Mouse (Mus musculus): ENCODE measurements around the gene Acss1. TPM values are rescaled to one million over a fixed set of nuclear protein-coding genes. Genes with fewer than 3 reads are reported as not detected.

Gene Acss1
- polyA plus RNA-seq, 1 experiment = not detected

GRCm38 (mm10) chr2:150610097-150610496, 58.2 kb downstream of the Acss1 start:
- H3ac ChIP-seq (ENCODE audit: control insufficient read depth, insufficient read length, low read depth) = no peak overlapping the region
- H3K36me3 ChIP-seq (ENCODE audit: control insufficient read depth, insufficient read depth) = peaks cover under 1% of the 10 kb centered on the region
- H3K4me3 ChIP-seq (ENCODE audit: insufficient read depth, poor library complexity, severe bottlenecking) = no peak overlapping the region
- H3K27me3 ChIP-seq (ENCODE audit: control insufficient read depth, insufficient read depth, insufficient read length) = no peaks in the 10 kb centered on the region
- peaks cover 7% of the 10 kb centered on the region for H3K79me3 ChIP-seq (ENCODE audit: low read depth)
- no peak for TF ChIP-seq CTCF (IDR thresholded peaks at IDR 0.05; ENCODE audit: control insufficient read depth, insufficient read depth, insufficient read length)
- TF ChIP-seq CEBPB (IDR thresholded peaks at IDR 0.05; ENCODE audit: low read depth) = no peak
- TF ChIP-seq MYOG (IDR thresholded peaks at IDR 0.05; ENCODE audit: control insufficient read depth, extremely low read depth, insufficient read length) = no peak
- no peak for TF ChIP-seq MAX (IDR thresholded peaks at IDR 0.05)
- no peak for TF ChIP-seq FOSL1 (IDR thresholded peaks at IDR 0.05; ENCODE audit: insufficient read depth, low read length, poor library complexity, severe bottlenecking)
- TF ChIP-seq MYOD1 (IDR thresholded peaks at IDR 0.05; ENCODE audit: control insufficient read depth, insufficient read length, low read depth) = no peak
- no peak for TF ChIP-seq USF1 (IDR thresholded peaks at IDR 0.05; ENCODE audit: low read depth)
- peaks cover 31% of the 10 kb centered on the region for H3K79me2 ChIP-seq (ENCODE audit: control insufficient read depth, insufficient read depth)

- peaks cover 9% of the 10 kb centered on the region for H3K36me3 ChIP-seq (ENCODE audit: control insufficient read depth, insufficient read depth)
- peaks cover 42% of the 10 kb centered on the region for H3K79me2 ChIP-seq (ENCODE audit: control insufficient read depth, insufficient read depth)
- TF ChIP-seq CTCF (IDR thresholded peaks at IDR 0.05; ENCODE audit: control insufficient read depth, insufficient read depth, insufficient read length) = peak; percentile 38
- TF ChIP-seq FOSL1 (IDR thresholded peaks at IDR 0.05; ENCODE audit: insufficient read depth, low read length, poor library complexity, severe bottlenecking) = no peak
- peaks cover 7% of the 10 kb centered on the region for H3K79me3 ChIP-seq (ENCODE audit: low read depth)
- H3K4me3 ChIP-seq (ENCODE audit: insufficient read depth, poor library complexity, severe bottlenecking) = peak overlapping the region; percentile 70
- no peaks in the 10 kb centered on the region for H3K27me3 ChIP-seq (ENCODE audit: control insufficient read depth, insufficient read depth, insufficient read length)
- no peak overlapping the region for H3ac ChIP-seq (ENCODE audit: control insufficient read depth, insufficient read length, low read depth)
These were observed 59.3 kb downstream of the Acss1 start for GRCm38 (mm10) chr2:150608872-150609560.

GRCm38 (mm10) chr2:150608087-150608799, 60.1 kb downstream of the Acss1 start, which contains the start of gene Apmap:
Gene Apmap (minus strand): TSS chr2:150608567.
- peaks cover 9% of the 10 kb centered on the region for H3K36me3 ChIP-seq (ENCODE audit: control insufficient read depth, insufficient read depth)
- H3K79me2 ChIP-seq (ENCODE audit: control insufficient read depth, insufficient read depth) = peaks cover 49% of the 10 kb centered on the region
- H3K4me3 ChIP-seq (ENCODE audit: insufficient read depth, poor library complexity, severe bottlenecking) = peak within 1 kb of the TSS; percentile 70
- peak within 1 kb of the TSS; percentile 92 for H3ac ChIP-seq (ENCODE audit: control insufficient read depth, insufficient read length, low read depth)
- no peaks in the 10 kb centered on the region for H3K27me3 ChIP-seq (ENCODE audit: control insufficient read depth, insufficient read depth, insufficient read length)
- H3K79me3 ChIP-seq (ENCODE audit: low read depth) = peaks cover 10% of the 10 kb centered on the region
- TF ChIP-seq MYOD1 (IDR thresholded peaks at IDR 0.05; ENCODE audit: control insufficient read depth, insufficient read length, low read depth) (no peak), CTCF (IDR thresholded peaks at IDR 0.05; ENCODE audit: control insufficient read depth, insufficient read depth, insufficient read length) (no peak), CEBPB (IDR thresholded peaks at IDR 0.05; ENCODE audit: low read depth) (peak; percentile 15), MAX (IDR thresholded peaks at IDR 0.05) (peak; percentile 63), MYOG (IDR thresholded peaks at IDR 0.05; ENCODE audit: control insufficient read depth, extremely low read depth, insufficient read length) (no peak), FOSL1 (IDR thresholded peaks at IDR 0.05; ENCODE audit: insufficient read depth, low read length, poor library complexity, severe bottlenecking) (no peak)

GRCm38 (mm10) chr2:150607086-150607485, 61.2 kb downstream of the Acss1 start:
- Histone ChIP-seq H3ac (ENCODE audit: control insufficient read depth, insufficient read length, low read depth) (no peak overlapping the region), H3K36me3 (ENCODE audit: control insufficient read depth, insufficient read depth) (peaks cover 9% of the 10 kb centered on the region), H3K79me2 (ENCODE audit: control insufficient read depth, insufficient read depth) (peaks cover 61% of the 10 kb centered on the region), H3K4me3 (ENCODE audit: insufficient read depth, poor library complexity, severe bottlenecking) (no peak overlapping the region), H3K79me3 (ENCODE audit: low read depth) (peaks cover 15% of the 10 kb centered on the region), H3K27me3 (ENCODE audit: control insufficient read depth, insufficient read depth, insufficient read length) (no peaks in the 10 kb centered on the region)
- TF ChIP-seq MAX (IDR thresholded peaks at IDR 0.05) (no peak), MYOG (IDR thresholded peaks at IDR 0.05; ENCODE audit: control insufficient read depth, extremely low read depth, insufficient read length) (no peak), CEBPB (IDR thresholded peaks at IDR 0.05; ENCODE audit: low read depth) (no peak), MYOD1 (IDR thresholded peaks at IDR 0.05; ENCODE audit: control insufficient read depth, insufficient read length, low read depth) (no peak), USF1 (IDR thresholded peaks at IDR 0.05; ENCODE audit: low read depth) (no peak), CTCF (IDR thresholded peaks at IDR 0.05; ENCODE audit: control insufficient read depth, insufficient read depth, insufficient read length) (no peak), FOSL1 (IDR thresholded peaks at IDR 0.05; ENCODE audit: insufficient read depth, low read length, poor library complexity, severe bottlenecking) (no peak)

- peaks cover 16% of the 10 kb centered on the region for H3K79me3 ChIP-seq (ENCODE audit: low read depth)
- H3K36me3 ChIP-seq (ENCODE audit: control insufficient read depth, insufficient read depth) = peaks cover 12% of the 10 kb centered on the region
- no peak overlapping the region for H3ac ChIP-seq (ENCODE audit: control insufficient read depth, insufficient read length, low read depth)
- H3K4me3 ChIP-seq (ENCODE audit: insufficient read depth, poor library complexity, severe bottlenecking) = no peak overlapping the region
- TF ChIP-seq CEBPB (IDR thresholded peaks at IDR 0.05; ENCODE audit: low read depth) (no peak), MAX (IDR thresholded peaks at IDR 0.05) (no peak), MYOD1 (IDR thresholded peaks at IDR 0.05; ENCODE audit: control insufficient read depth, insufficient read length, low read depth) (no peak), CTCF (IDR thresholded peaks at IDR 0.05; ENCODE audit: control insufficient read depth, insufficient read depth, insufficient read length) (no peak), FOSL1 (IDR thresholded peaks at IDR 0.05; ENCODE audit: insufficient read depth, low read length, poor library complexity, severe bottlenecking) (no peak), MYOG (IDR thresholded peaks at IDR 0.05; ENCODE audit: control insufficient read depth, extremely low read depth, insufficient read length) (no peak), USF1 (IDR thresholded peaks at IDR 0.05; ENCODE audit: low read depth) (no peak)
- peaks cover 72% of the 10 kb centered on the region for H3K79me2 ChIP-seq (ENCODE audit: control insufficient read depth, insufficient read depth)
- H3K27me3 ChIP-seq (ENCODE audit: control insufficient read depth, insufficient read depth, insufficient read length) = no peaks in the 10 kb centered on the region
These were observed 63.5 kb downstream of the Acss1 start for GRCm38 (mm10) chr2:150604802-150605201.
